Mouse (Mus musculus) thymus, postnatal 10 days (tissue): ENCODE data around the gene Mcur1.

Experiments used
- DNase-seq, 2 experiments: peaks; one replicate each; pipeline ENCODE4 v3.0.0; 2021; ENCODE audit warnings: low spot score in 2 of 2

The Mcur1 gene

DNA sequence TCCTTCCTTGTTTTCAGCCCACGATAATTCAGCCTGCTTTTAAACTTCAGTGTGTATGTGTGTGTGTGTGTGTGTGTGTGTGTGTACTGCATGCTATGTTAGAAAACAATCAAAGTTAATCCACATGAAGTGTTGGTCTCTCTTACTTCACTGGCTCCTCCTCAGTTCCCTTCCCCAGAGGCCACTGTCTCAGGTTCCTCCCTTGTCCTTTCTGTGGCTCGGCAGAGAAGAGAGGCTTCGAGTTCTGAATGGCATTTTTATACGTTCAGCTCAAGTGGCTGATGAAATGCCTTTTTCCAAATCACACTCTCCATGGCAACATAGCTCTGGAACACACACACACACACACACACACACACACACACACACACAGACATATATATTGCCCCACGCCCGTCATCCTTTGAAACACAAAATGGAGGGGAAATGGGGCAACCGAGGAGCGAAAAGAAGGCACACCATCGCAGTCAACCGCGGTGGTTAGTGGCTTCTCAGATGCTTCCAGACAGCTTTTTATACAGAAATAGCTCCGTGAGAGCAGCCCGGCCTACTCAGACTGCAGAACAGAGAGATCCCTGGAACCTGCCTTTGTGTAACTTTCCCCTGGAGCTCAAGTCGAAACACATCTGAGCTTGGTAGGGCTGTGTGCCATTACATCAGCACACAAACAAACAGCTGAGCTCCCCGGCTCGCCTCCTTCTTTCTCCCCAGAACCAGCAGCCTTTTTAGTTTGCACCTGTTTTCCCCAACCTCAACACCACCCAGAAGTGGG, 34.4 kb downstream of the Mcur1 start:
- peak in 1 of 2 experiments; percentile 23 for DNase-seq

GRCm38 (mm10) chr13:43524491-43525362, 35.3 kb downstream of the Mcur1 start:
- DNase-seq, result no peak

- no peak for DNase-seq
Measured at GRCm38 (mm10) chr13:43523906-43524480, 36.0 kb downstream of the Mcur1 start.

DNA sequence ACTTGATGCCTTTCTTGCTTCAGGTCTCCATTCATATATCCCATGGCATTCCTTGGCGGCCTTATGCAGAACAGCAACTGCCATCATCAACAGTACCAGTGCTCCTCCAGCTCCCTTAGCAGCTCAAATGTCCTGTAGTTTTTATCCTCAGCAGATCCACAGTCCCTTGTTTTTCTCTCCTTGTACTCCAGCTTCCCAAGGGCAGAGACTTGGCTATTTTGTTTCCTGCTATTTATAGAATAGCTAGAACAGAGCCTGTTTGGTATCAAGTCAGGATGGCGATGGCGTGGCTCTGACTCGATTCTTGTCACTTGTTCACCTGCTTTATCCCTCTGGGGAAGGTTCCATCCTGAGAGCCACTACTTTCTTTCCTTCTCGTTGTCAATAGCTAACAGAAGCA, 38.1 kb downstream of the Mcur1 start:
- DNase-seq, result no peak

DNA sequence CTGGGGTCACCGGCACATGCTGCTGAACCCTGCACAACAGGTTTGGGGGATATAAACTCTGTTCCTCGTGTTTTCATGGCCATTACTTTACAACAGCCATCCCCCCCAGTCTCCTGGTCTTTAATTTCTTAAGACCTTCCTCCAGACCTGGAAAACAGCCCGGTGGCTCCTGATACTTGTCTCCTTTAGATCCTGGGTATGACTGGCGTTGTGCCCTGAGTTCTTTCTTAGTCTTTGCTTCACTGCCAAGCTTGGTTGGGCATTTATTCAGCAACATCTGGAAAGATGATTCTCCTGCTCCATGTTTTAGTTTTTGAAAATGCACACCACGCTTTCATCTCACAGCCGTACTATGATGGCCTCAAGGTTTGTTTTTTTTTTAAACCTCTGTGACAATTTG, 40.7 kb downstream of the Mcur1 start:
- DNase-seq, result no peak

DNA sequence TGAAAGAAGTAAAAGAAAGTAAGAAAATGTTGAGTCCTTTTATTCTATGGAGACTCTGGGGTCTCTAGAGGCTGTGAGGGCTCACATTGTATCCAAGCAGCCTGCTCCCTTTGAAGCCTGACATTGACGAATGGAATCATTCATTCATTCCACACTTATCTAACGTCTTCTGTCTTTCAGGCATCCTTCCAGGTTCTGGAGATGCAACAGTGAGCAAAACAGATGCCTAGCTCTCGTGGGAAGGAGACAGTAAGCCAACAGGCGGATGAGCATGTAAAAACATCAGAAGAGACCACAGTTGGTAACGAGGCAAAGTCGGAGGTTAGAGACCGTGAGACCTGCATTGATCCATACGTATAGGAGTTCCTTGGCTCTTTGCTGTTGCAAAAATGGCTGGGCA, 42.6 kb downstream of the Mcur1 start:
- no peak for DNase-seq

DNA sequence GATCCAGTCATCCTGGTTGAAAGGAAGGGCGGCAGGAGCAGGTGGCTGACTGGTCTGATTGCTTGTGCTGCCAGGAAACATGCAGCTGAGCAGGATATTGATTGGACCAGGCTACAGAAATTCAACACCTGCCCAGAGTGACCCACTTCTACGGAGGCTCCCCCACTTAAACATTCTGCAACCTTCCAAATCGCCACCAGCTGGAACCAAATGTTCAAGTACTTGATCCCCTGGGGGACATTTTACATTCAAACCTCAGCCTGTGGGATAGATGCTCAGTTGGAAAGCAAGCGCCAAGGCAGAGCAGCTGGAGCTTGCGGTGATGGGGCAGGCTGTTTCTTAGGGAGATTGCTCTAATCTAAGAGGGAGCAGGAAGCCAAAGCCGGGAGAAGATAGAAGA, 43.1 kb downstream of the Mcur1 start:
- DNase-seq, result no peak

DNA sequence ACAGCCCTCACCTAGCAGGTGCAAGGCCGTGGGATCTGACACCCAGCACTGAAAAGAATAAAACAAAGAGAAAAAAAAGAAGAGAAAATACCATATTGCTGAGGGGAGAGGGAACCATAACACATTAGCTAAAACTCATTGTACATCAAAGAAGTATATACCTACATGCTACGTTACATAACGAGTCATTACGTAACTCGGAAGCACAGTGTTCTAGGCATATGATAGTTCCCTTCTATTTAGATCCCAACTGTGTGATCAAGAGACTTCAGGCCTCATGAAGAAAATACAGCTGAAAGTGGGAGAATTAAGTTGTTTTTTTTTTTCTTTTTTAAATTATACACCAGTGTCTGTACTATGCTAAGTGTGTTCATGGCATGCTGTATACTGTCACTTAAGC, 43.9 kb downstream of the Mcur1 start:
- no peak for DNase-seq

DNA sequence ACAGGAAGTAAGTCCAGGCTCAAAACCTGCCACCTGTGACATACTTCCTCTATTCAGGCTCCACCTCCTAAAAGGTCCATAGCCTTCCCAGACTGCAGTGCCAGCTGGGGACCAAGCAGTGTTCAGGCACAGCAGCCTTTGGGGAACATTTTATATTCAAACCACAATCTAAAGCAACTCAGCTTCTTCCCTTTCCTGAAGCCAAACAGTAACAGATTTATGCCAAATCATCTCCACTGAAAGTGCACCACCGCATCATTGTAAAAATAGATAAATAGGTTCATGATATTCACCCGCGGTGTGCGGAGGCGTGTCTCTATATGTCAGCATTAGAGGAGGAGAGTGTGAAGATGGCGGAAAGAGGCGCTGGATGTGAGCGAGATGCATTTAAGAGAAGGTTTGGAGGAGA, 45.0 kb downstream of the Mcur1 start:
- DNase-seq, result no peak

- no peak for DNase-seq
Measured at GRCm38 (mm10) chr13:43512736-43513135, 47.3 kb downstream of the Mcur1 start.

GRCm38 (mm10) chr13:43505798-43506197, 54.2 kb downstream of the Mcur1 start:
- no peak for DNase-seq

DNA sequence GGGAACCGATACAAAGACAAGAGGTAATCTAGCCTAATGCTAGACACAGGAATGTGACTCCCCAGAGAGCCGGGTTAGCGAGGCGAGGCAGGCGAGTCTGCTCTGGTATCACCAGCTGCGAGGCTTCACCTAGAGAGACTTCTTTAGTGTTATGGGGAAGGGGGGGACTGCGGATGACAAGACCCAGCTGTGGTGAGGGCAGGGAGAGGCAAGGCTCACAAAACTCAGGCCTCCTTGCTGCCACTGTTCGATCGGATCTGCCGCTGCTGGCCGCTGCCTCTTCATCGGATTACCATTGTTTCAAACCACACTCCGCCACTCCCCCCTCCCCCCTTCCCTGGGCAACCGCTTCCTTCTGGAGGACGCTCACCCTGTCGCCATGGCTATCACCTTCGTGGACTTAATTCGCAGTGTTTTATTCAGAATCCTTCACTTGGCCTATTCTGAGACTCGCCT, 56.6 kb downstream of the Mcur1 start:
- DNase-seq, result peak; percentile 34 to 35

DNA sequence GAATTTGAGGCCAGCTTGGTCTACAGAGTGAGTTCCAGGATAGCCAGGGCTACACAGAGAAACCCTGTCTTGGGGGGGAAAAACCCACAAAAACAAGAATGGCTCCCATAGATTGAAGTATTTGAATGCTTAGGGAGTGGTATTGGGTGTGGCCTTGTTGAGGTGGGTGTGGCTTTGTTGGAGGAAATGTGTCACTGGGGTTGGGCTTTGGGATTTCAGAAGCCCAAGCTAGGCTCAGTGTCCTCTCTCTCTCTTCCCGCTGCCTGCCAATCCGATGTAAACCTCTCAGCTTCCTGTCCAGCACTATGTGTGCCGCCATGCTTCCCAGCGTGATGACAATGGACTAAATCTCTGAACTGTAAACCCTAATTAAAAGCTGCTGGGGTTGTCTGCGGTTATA, 58.4 kb downstream of the Mcur1 start:
- no peak for DNase-seq

DNA sequence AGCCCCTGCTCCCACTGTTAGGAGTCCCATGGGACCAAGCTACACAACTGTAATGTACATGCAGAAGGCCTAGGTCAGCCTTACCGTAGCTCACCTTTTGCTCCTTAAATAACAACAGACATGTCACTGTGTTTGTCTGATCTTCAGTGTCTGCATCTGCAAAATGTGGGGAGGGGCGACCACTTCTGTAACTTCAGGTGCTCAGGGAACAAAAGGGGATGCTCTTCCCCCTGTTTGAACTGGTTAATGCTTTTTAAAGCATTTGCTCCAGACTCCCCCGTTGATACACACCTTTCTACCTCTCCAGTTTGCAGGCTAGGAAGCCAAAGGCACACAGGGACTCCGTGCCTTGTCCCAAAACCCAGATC, 59.5 kb downstream of the Mcur1 start:
- peak; percentile 17 to 44 for DNase-seq

GRCm38 (mm10) chr13:43499731-43500482, 60.1 kb downstream of the Mcur1 start:
- no peak for DNase-seq

GRCm38 (mm10) chr13:43498849-43499248, 61.1 kb downstream of the Mcur1 start:
- DNase-seq, result no peak

- DNase-seq, result no peak
Measured at GRCm38 (mm10) chr13:43497769-43498168, 62.2 kb downstream of the Mcur1 start.

GRCm38 (mm10) chr13:43496660-43497059, 63.3 kb downstream of the Mcur1 start:
- DNase-seq, result no peak

GRCm38 (mm10) chr13:43495645-43496044, 64.3 kb downstream of the Mcur1 start:
- DNase-seq, result no peak

DNA sequence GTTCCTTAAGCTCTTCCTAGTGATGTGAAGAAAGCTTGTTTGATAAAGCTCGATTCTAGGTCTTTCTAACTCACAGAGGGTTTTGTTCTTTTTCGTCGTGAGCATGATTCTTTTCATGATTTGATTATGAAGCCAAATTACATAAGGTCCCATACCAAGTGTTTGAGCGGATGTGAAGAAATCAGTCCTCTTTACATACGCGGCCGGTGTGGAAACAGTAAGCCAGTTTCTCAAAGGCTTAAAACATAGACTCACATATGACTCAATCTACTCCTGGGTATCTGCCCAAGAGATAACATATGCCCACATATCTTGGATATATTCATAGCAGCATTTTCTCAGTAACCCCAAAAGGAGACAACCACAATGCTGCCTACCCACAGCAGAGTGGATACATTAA, 66.3 kb downstream of the Mcur1 start:
- DNase-seq, result no peak

GRCm38 (mm10) chr13:43493058-43493481, 66.9 kb downstream of the Mcur1 start:
- DNase-seq, result no peak
